Mouse (Mus musculus): Measurements from ENCODE around the gene Zfp319. TPM values are rescaled to one million over a fixed set of nuclear protein-coding genes. Genes with fewer than 3 reads are reported as not detected.

The Zfp319 gene
- polyA plus RNA-seq, 1 experiment from 2014 or later = 9.8 TPM

- Histone ChIP-seq H3K27me3 (ENCODE audit: control insufficient read depth, insufficient read depth, low read depth, low read length) (no peaks in the 10 kb centered on the region), H3K4me1 (replicated peaks; ENCODE audit: control insufficient read depth, insufficient read depth, low read length) (peaks cover 11% of the 10 kb centered on the region), H3K4me3 (ENCODE audit: low read length) (peak overlapping the region; percentile 48), H3K27ac (ENCODE audit: low read length) (peak overlapping the region; percentile 43; the same call in 1 of the 2 replicates), H3K9me3 (ENCODE audit: control insufficient read depth, low read length) (no peaks in the 10 kb centered on the region), H3K36me3 (ENCODE audit: control insufficient read depth, insufficient read depth, low read length) (0 out of 2 replicates have a peak, but pooled peaks cover 7% of the 10 kb centered on the region), H3K4me2 (ENCODE audit: low read depth, low read length) (peak overlapping the region; percentile 90), H3K9ac (ENCODE audit: low read length) (peak overlapping the region; percentile 63)
- 2% methylated on average over 40 of the region's 41 CpGs for WGBS
- peak; percentile 88 for ATAC-seq (ENCODE audit: low read depth)
Measured at GRCm38 (mm10) chr8:95320224-95321139, 11.3 kb downstream of the Zfp319 start.

- no peaks in the 10 kb centered on the region for H3K9me3 ChIP-seq (ENCODE audit: control insufficient read depth, low read length)
- H3K27ac ChIP-seq (ENCODE audit: low read length) = no peak overlapping the region
- no peaks in the 10 kb centered on the region for H3K27me3 ChIP-seq (ENCODE audit: control insufficient read depth, insufficient read depth, low read depth, low read length)
- H3K9ac ChIP-seq (ENCODE audit: low read length) = no peak overlapping the region
- ATAC-seq (ENCODE audit: low read depth) = no peak
- 88% methylated on average over 1 of the region's 1 CpGs for WGBS
- no peaks in the 10 kb centered on the region for H3K36me3 ChIP-seq (ENCODE audit: control insufficient read depth, insufficient read depth, low read length)
- no peak overlapping the region for H3K4me2 ChIP-seq (ENCODE audit: low read depth, low read length)
- no peak overlapping the region for H3K4me3 ChIP-seq (ENCODE audit: low read length)
- peaks cover 4% of the 10 kb centered on the region; the same call in 1 of the 2 replicates for H3K4me1 ChIP-seq (replicated peaks; ENCODE audit: control insufficient read depth, insufficient read depth, low read length)
Measured at GRCm38 (mm10) chr8:95315350-95315749, 16.4 kb downstream of the Zfp319 start.

- Histone ChIP-seq H3K4me1 (replicated peaks; ENCODE audit: control insufficient read depth, insufficient read depth, low read length) (no peaks in the 10 kb centered on the region; the same call in 1 of the 2 replicates), H3K4me2 (ENCODE audit: low read depth, low read length) (no peak overlapping the region), H3K27ac (ENCODE audit: low read length) (no peak overlapping the region), H3K36me3 (ENCODE audit: control insufficient read depth, insufficient read depth, low read length) (no peaks in the 10 kb centered on the region), H3K27me3 (ENCODE audit: control insufficient read depth, insufficient read depth, low read depth, low read length) (no peaks in the 10 kb centered on the region), H3K9me3 (ENCODE audit: control insufficient read depth, low read length) (no peaks in the 10 kb centered on the region), H3K9ac (ENCODE audit: low read length) (no peak overlapping the region), H3K4me3 (ENCODE audit: low read length) (no peak overlapping the region)
- 72% methylated on average over 2 of the region's 2 CpGs for WGBS
- no peak for ATAC-seq (ENCODE audit: low read depth)
Measured at GRCm38 (mm10) chr8:95314707-95315106, 17.0 kb downstream of the Zfp319 start.

GRCm38 (mm10) chr8:95313857-95314256 lies 17.9 kb downstream of the Zfp319 start:
- Histone ChIP-seq H3K4me2 (ENCODE audit: low read depth, low read length) (no peak overlapping the region), H3K4me1 (replicated peaks; ENCODE audit: control insufficient read depth, insufficient read depth, low read length) (no peaks in the 10 kb centered on the region), H3K9ac (ENCODE audit: low read length) (no peak overlapping the region), H3K4me3 (ENCODE audit: low read length) (no peak overlapping the region), H3K27me3 (ENCODE audit: control insufficient read depth, insufficient read depth, low read depth, low read length) (no peaks in the 10 kb centered on the region), H3K9me3 (ENCODE audit: control insufficient read depth, low read length) (no peaks in the 10 kb centered on the region), H3K36me3 (ENCODE audit: control insufficient read depth, insufficient read depth, low read length) (no peaks in the 10 kb centered on the region), H3K27ac (ENCODE audit: low read length) (no peak overlapping the region)
- 80% methylated on average over 6 of the region's 6 CpGs for WGBS
- no peak for ATAC-seq (ENCODE audit: low read depth)

GRCm38 (mm10) chr8:95312836-95313235 lies 18.9 kb downstream of the Zfp319 start:
- no peak overlapping the region for H3K27ac ChIP-seq (ENCODE audit: low read length)
- H3K9me3 ChIP-seq (ENCODE audit: control insufficient read depth, low read length) = no peaks in the 10 kb centered on the region
- no peak overlapping the region for H3K4me2 ChIP-seq (ENCODE audit: low read depth, low read length)
- H3K9ac ChIP-seq (ENCODE audit: low read length) = no peak overlapping the region
- WGBS = 58% methylated on average over 18 of the region's 18 CpGs
- no peaks in the 10 kb centered on the region for H3K36me3 ChIP-seq (ENCODE audit: control insufficient read depth, insufficient read depth, low read length)
- H3K27me3 ChIP-seq (ENCODE audit: control insufficient read depth, insufficient read depth, low read depth, low read length) = no peaks in the 10 kb centered on the region
- no peak overlapping the region for H3K4me3 ChIP-seq (ENCODE audit: low read length)
- H3K4me1 ChIP-seq (replicated peaks; ENCODE audit: control insufficient read depth, insufficient read depth, low read length) = no peaks in the 10 kb centered on the region
- ATAC-seq (ENCODE audit: low read depth) = no peak

- Histone ChIP-seq H3K4me2 (ENCODE audit: low read depth, low read length) (no peak within 1 kb of the TSS), H3K4me3 (ENCODE audit: low read length) (no peak within 1 kb of the TSS), H3K9me3 (ENCODE audit: control insufficient read depth, low read length) (no peaks in the 10 kb centered on the region), H3K27me3 (ENCODE audit: control insufficient read depth, insufficient read depth, low read depth, low read length) (no peaks in the 10 kb centered on the region), H3K9ac (ENCODE audit: low read length) (no peak within 1 kb of the TSS), H3K4me1 (replicated peaks; ENCODE audit: control insufficient read depth, insufficient read depth, low read length) (no peaks in the 10 kb centered on the region), H3K36me3 (ENCODE audit: control insufficient read depth, insufficient read depth, low read length) (no peaks in the 10 kb centered on the region), H3K27ac (ENCODE audit: low read length) (no peak within 1 kb of the TSS)
- ATAC-seq (ENCODE audit: low read depth) = no peak
- WGBS = 37% methylated on average over 6 of the region's 6 CpGs
Measured at GRCm38 (mm10) chr8:95310342-95310970, 21.3 kb downstream of the Zfp319 start, which contains the start of gene Tepp. TSS of gene Tepp (plus strand) at chr8:95310566.

GRCm38 (mm10) chr8:95306431-95306830 lies 25.3 kb downstream of the Zfp319 start, which contains the start of gene Cngb1:
TSS of gene Cngb1 (minus strand) at chr8:95306585.
- ATAC-seq (ENCODE audit: low read depth) = no peak
- Histone ChIP-seq H3K4me3 (ENCODE audit: low read length) (no peak within 1 kb of the TSS), H3K9me3 (ENCODE audit: control insufficient read depth, low read length) (no peaks in the 10 kb centered on the region), H3K9ac (ENCODE audit: low read length) (no peak within 1 kb of the TSS), H3K36me3 (ENCODE audit: control insufficient read depth, insufficient read depth, low read length) (no peaks in the 10 kb centered on the region), H3K27ac (ENCODE audit: low read length) (no peak within 1 kb of the TSS), H3K27me3 (ENCODE audit: control insufficient read depth, insufficient read depth, low read depth, low read length) (no peaks in the 10 kb centered on the region), H3K4me2 (ENCODE audit: low read depth, low read length) (no peak within 1 kb of the TSS), H3K4me1 (replicated peaks; ENCODE audit: control insufficient read depth, insufficient read depth, low read length) (no peaks in the 10 kb centered on the region)
- 44% methylated on average over 6 of the region's 6 CpGs for WGBS

GRCm38 (mm10) chr8:95305526-95305925 lies 26.2 kb downstream of the Zfp319 start:
- WGBS = 53% methylated on average over 4 of the region's 4 CpGs
- Histone ChIP-seq H3K4me3 (ENCODE audit: low read length) (no peak overlapping the region), H3K36me3 (ENCODE audit: control insufficient read depth, insufficient read depth, low read length) (no peaks in the 10 kb centered on the region), H3K27ac (ENCODE audit: low read length) (no peak overlapping the region), H3K9me3 (ENCODE audit: control insufficient read depth, low read length) (no peaks in the 10 kb centered on the region), H3K9ac (ENCODE audit: low read length) (no peak overlapping the region), H3K27me3 (ENCODE audit: control insufficient read depth, insufficient read depth, low read depth, low read length) (no peaks in the 10 kb centered on the region), H3K4me1 (replicated peaks; ENCODE audit: control insufficient read depth, insufficient read depth, low read length) (no peaks in the 10 kb centered on the region), H3K4me2 (ENCODE audit: low read depth, low read length) (no peak overlapping the region)
- ATAC-seq (ENCODE audit: low read depth) = no peak

GRCm38 (mm10) chr8:95302410-95302809 lies 29.3 kb downstream of the Zfp319 start:
- no peak for ATAC-seq (ENCODE audit: low read depth)
- WGBS = 15% methylated on average over 5 of the region's 5 CpGs
- H3K36me3 ChIP-seq (ENCODE audit: control insufficient read depth, insufficient read depth, low read length) = no peaks in the 10 kb centered on the region
- H3K9me3 ChIP-seq (ENCODE audit: control insufficient read depth, low read length) = no peaks in the 10 kb centered on the region
- H3K4me3 ChIP-seq (ENCODE audit: low read length) = no peak overlapping the region
- no peak overlapping the region for H3K4me2 ChIP-seq (ENCODE audit: low read depth, low read length)
- H3K9ac ChIP-seq (ENCODE audit: low read length) = no peak overlapping the region
- no peak overlapping the region for H3K27ac ChIP-seq (ENCODE audit: low read length)
- no peaks in the 10 kb centered on the region for H3K4me1 ChIP-seq (replicated peaks; ENCODE audit: control insufficient read depth, insufficient read depth, low read length)
- H3K27me3 ChIP-seq (ENCODE audit: control insufficient read depth, insufficient read depth, low read depth, low read length) = no peaks in the 10 kb centered on the region

Data from lung, embryonic 16.5 days (tissue).